Mouse (Mus musculus): ENCODE results near the gene Ndufaf3. TPM values are rescaled to one million over a fixed set of nuclear protein-coding genes. Genes with fewer than 3 reads are reported as not detected.
A peak's percentile ranks its signal among the peaks of the same experiment; 100 is the strongest.

The Ndufaf3 gene
- polyA plus RNA-seq, 1 experiment, result 64.7 TPM

DNA sequence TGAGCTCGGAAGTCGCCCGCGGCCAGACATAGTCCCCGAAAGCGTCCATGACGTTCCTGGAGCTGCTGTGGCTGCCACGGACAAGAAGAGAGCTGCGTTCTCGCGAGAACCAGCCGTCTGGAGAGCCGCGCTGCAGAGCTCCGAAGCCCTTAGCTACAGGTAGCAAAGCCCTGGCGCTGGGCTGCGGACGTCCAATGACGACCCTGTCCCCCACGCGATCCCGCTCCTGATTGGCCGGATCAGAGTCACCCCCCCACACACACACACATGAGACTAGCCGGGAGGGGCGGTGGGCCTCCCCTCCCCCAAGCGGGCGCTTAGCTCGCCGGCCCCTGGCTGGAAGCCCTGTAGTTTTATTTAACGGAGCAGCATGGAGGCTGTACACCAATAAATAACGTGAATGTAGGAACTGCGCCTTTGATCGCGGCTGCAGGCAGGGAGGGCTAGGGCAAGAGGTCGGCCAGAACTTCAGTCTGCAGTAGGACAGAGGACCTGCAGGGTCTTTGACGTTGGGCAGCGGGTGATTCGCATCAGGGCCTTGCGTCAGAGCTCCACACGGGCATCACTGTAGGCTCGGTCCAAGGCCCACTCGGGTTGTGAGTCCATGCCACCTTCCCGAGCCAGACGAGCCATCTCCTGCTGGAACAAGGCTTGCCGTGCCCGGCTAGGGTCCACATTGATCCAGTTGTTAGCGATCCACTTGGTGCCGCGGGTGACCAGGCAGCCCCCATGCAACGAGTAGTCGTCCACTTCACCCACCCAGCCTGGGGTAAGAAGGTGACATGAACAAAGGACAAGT, 11.5 kb upstream of the Ndufaf3 start, which contains the start of gene Wdr6:
Gene Wdr6, minus strand, starts transcription at position 195 of the 799 bp plus-strand sequence.
- TF ChIP-seq CTCF (conservative IDR thresholded peaks at IDR 0.05; ENCODE audit: insufficient read depth, insufficient read length, low read depth, low read length) (no peak), POLR2A (IDR thresholded peaks at IDR 0.05; ENCODE audit: low read depth, low read length) (peak; percentile 78)

DNA sequence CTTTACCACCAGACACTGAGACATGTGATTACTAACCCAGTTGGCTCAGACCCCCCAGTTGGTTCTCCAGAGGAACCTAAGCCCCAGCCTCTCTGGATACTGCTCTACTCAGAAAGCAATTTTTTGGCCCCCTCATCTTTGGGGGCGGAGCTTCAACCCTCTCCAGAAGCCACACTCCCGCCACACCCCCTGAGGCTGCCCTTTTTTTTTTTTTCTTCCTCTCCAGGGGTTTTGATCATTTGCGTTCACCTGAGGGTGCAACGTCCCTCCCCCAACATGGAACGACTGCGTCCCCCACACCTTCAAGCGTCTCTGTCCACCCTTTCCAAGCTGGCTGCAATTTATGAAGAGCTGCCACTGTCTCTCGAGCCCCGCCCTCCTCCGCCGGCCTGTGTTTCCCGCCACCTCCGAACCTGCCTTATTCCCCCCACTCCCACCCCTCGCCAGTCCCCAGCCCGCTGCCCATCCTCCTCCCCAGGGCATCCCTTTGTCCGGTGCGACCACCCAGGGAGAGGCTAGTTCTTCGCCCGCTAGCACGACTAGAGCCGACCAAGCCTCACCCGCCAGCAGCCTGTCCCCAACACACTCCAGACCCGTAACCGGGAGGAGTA, 10.8 kb upstream of the Ndufaf3 start:
- peak overlapping the region; percentile 83 for H3K4me3 ChIP-seq (ENCODE audit: insufficient read depth, low read depth, low read length)
- WGBS, result under 1% methylated on average over 24 of the region's 24 CpGs
- peaks cover 4% of the 10 kb centered on the region; the same call in 1 of the 2 replicates for H3K4me1 ChIP-seq (ENCODE audit: control insufficient read depth, insufficient read depth, low read length)
- TF ChIP-seq CTCF (conservative IDR thresholded peaks at IDR 0.05; ENCODE audit: insufficient read depth, insufficient read length, low read depth, low read length) (no peak), POLR2A (IDR thresholded peaks at IDR 0.05; ENCODE audit: low read depth, low read length) (no peak)
- peak overlapping the region; percentile 66 for H3K27ac ChIP-seq (ENCODE audit: insufficient read depth, low read depth, low read length)
- H3K36me3 ChIP-seq (ENCODE audit: control insufficient read depth, insufficient read depth, low read length), result no peaks in the 10 kb centered on the region
- DNase-seq, result peak; percentile 49
- H3K27me3 ChIP-seq (replicated peaks; ENCODE audit: control insufficient read depth, insufficient read depth, low read length), result no peaks in the 10 kb centered on the region

More for the DNA sequence above, 11.5 kb upstream of the Ndufaf3 start, which contains the start of gene Wdr6:
- H3K4me3 ChIP-seq (ENCODE audit: insufficient read depth, low read depth, low read length), result peak within 1 kb of the TSS; percentile 83
- H3K4me1 ChIP-seq (ENCODE audit: control insufficient read depth, insufficient read depth, low read length), result peaks cover 4% of the 10 kb centered on the region; the same call in 1 of the 2 replicates
- no peaks in the 10 kb centered on the region for H3K27me3 ChIP-seq (replicated peaks; ENCODE audit: control insufficient read depth, insufficient read depth, low read length)
- H3K36me3 ChIP-seq (ENCODE audit: control insufficient read depth, insufficient read depth, low read length), result no peaks in the 10 kb centered on the region
- H3K27ac ChIP-seq (ENCODE audit: insufficient read depth, low read depth, low read length), result peak within 1 kb of the TSS; percentile 66
- DNase-seq, result peak; percentile 97
- WGBS, result 3% methylated on average over 51 of the region's 51 CpGs

DNA sequence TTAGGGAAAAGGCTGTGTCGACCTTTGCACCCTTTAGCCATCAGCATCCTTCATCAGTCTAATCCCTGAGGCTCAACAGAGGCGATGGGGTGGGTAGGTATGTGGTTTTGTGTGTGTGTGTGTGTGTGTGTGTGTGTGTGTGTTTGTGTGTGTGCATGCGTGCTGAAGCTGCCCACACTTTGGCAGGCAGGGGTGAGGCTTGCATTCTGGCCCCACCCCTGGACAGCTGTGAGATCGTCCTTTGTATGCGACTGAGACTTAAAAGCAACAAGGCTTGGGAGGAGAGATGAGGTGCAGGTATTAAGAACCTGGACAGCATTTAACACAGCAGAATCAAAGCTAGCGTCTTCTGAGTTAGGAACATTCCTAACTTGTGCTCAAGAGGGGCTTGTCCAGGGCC, 9.8 kb upstream of the Ndufaf3 start:
- Histone ChIP-seq H3K27me3 (replicated peaks; ENCODE audit: control insufficient read depth, insufficient read depth, low read length) (no peaks in the 10 kb centered on the region), H3K4me1 (ENCODE audit: control insufficient read depth, insufficient read depth, low read length) (peaks cover 4% of the 10 kb centered on the region; the same call in 1 of the 2 replicates), H3K4me3 (ENCODE audit: insufficient read depth, low read depth, low read length) (no peak overlapping the region), H3K27ac (ENCODE audit: insufficient read depth, low read depth, low read length) (no peak overlapping the region), H3K36me3 (ENCODE audit: control insufficient read depth, insufficient read depth, low read length) (no peaks in the 10 kb centered on the region)
- TF ChIP-seq POLR2A (IDR thresholded peaks at IDR 0.05; ENCODE audit: low read depth, low read length), result no peak
- TF ChIP-seq CTCF (conservative IDR thresholded peaks at IDR 0.05; ENCODE audit: insufficient read depth, insufficient read length, low read depth, low read length), result no peak
- 58% methylated on average over 6 of the region's 6 CpGs for WGBS
- DNase-seq, result no peak

DNA sequence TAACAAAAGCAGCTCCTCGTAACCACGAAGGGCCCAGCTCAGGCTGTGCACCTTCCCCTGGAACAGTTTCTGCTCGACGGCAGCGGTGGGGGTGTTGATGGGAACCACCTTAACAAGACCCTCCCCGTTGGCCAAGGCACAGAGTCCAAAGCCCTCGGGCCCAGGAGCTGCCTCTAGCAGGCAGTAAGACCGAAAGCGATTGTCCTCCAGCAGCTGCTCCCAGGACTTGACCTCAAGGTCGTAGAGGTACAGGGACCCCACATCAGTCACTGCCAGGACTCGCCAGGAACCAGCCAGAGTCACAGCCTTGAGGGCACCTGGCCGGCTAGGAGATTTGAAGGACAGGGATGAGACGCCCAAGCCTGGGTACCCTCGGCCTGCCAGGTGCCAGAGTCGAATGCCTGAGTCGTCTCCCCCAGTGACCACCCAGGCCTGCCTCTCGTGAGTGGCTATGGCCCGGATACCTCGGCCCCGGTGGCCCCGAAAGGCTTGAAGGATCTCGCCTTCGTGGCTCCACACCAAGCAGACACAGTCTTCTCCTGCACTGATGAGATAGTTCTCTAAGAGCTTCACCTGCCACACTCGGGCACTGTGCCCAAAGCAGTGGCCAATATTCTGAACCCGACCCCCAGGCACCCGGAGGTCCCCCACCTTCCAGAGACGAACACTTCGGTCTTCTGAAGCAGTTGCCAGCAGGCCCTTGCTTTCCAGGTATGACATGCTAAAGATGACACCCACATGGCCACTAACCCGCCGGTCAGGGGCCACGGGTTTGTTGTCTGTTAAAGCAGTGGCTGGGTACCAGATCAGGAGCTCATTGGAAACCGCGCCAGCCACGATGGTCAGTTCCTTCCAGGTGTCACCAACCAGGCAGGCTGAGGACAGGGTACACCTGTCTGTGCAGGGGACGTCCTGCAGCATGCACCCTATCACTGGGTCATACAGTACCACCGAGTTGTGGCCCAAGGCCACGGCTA, 8.4 kb upstream of the Ndufaf3 start:
- Histone ChIP-seq H3K4me1 (ENCODE audit: control insufficient read depth, insufficient read depth, low read length) (peaks cover 4% of the 10 kb centered on the region; the same call in 1 of the 2 replicates), H3K27ac (ENCODE audit: insufficient read depth, low read depth, low read length) (no peak overlapping the region), H3K36me3 (ENCODE audit: control insufficient read depth, insufficient read depth, low read length) (no peaks in the 10 kb centered on the region), H3K4me3 (ENCODE audit: insufficient read depth, low read depth, low read length) (no peak overlapping the region), H3K27me3 (replicated peaks; ENCODE audit: control insufficient read depth, insufficient read depth, low read length) (no peaks in the 10 kb centered on the region)
- WGBS, result 80% methylated on average over 37 of the region's 37 CpGs
- DNase-seq, result no peak
- TF ChIP-seq CTCF (conservative IDR thresholded peaks at IDR 0.05; ENCODE audit: insufficient read depth, insufficient read length, low read depth, low read length) (no peak), POLR2A (IDR thresholded peaks at IDR 0.05; ENCODE audit: low read depth, low read length) (no peak)

DNA sequence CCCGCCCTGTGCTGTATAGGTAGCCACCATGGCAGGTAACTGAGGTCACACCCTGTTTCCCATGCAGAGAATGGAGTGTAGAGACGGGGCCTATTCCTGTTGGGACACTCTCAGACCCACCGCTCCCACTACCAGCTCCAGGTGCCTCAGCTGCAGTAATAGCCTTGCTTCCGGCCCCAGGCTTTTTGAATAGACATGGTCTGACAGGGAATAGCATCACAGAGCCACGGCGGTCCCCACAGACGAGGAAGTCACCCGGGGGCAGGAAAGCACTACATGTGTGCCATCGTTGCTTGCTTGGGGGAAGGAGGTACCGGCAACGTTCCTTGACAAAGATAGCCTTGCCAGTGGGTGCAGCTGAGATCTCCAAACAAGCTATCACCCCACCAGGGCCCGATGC, 7.7 kb upstream of the Ndufaf3 start:
- TF ChIP-seq POLR2A (IDR thresholded peaks at IDR 0.05; ENCODE audit: low read depth, low read length), result no peak
- TF ChIP-seq CTCF (conservative IDR thresholded peaks at IDR 0.05; ENCODE audit: insufficient read depth, insufficient read length, low read depth, low read length), result no peak
- Histone ChIP-seq H3K4me3 (ENCODE audit: insufficient read depth, low read depth, low read length) (no peak overlapping the region), H3K27me3 (replicated peaks; ENCODE audit: control insufficient read depth, insufficient read depth, low read length) (no peaks in the 10 kb centered on the region), H3K27ac (ENCODE audit: insufficient read depth, low read depth, low read length) (no peak overlapping the region), H3K4me1 (ENCODE audit: control insufficient read depth, insufficient read depth, low read length) (peaks cover 4% of the 10 kb centered on the region; the same call in 1 of the 2 replicates), H3K36me3 (ENCODE audit: control insufficient read depth, insufficient read depth, low read length) (no peaks in the 10 kb centered on the region)
- no peak for DNase-seq
- WGBS, result 91% methylated on average over 12 of the region's 12 CpGs

DNA sequence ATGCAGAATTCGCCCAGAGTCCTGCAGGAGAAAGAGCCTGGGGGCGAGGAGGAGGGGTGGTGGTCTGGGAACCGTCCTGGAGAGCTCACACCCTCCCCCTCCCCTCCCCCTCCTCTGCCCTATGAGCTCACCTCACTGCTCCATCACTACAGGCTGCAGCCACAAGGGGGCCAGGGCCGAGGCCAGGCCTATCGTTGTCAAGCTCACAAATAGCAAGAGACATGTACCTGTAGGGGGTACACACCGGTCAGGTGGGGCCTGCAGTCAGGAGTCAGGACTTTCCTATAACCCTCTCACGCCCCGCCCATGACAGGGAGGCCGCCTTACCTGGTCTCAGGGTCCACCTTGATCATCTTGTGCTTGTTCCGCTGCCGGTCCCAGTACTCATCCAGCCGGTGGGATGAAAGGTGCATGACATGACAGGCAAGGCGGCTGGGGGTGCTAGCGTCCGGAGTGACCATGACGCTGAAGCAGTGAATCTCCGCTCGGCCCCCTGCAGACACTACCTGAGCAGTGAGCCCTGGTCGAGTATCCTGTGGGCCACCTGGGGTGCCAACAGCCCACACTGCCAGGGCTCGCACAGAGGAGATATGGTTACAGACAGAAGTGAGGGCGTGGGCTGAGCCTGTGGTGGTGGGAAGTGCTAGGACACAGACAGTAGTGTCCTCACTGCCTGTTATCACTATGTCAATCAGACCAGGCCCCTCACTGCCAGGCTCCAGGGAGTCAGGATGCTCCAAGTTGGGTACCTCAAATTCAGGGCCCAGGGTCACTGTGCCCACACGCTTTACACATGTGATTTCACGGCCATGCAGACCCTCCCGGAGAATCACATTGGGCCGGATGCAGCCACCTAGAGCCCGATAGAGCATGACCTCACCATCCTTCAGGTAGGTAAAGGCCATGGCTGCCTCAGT, 6.8 kb upstream of the Ndufaf3 start:
- TF ChIP-seq CTCF (conservative IDR thresholded peaks at IDR 0.05; ENCODE audit: insufficient read depth, insufficient read length, low read depth, low read length) (peak; percentile 62), POLR2A (IDR thresholded peaks at IDR 0.05; ENCODE audit: low read depth, low read length) (no peak)
- no peaks in the 10 kb centered on the region for H3K27me3 ChIP-seq (replicated peaks; ENCODE audit: control insufficient read depth, insufficient read depth, low read length)
- no peaks in the 10 kb centered on the region for H3K36me3 ChIP-seq (ENCODE audit: control insufficient read depth, insufficient read depth, low read length)
- WGBS, result 63% methylated on average over 26 of the region's 26 CpGs
- no peak overlapping the region for H3K27ac ChIP-seq (ENCODE audit: insufficient read depth, low read depth, low read length)
- H3K4me1 ChIP-seq (ENCODE audit: control insufficient read depth, insufficient read depth, low read length), result peaks cover 6% of the 10 kb centered on the region; the same call in 1 of the 2 replicates
- DNase-seq, result peak; percentile 65
- H3K4me3 ChIP-seq (ENCODE audit: insufficient read depth, low read depth, low read length), result no peak overlapping the region

All from kidney, adult 2 months (tissue).